Mouse (Mus musculus) kidney, embryonic 16.5 days (tissue): ENCODE results near the gene Slc26a8. TPM values are rescaled to one million over a fixed set of nuclear protein-coding genes. Genes with fewer than 3 reads are reported as not detected.

Experiments
- ATAC-seq: fragments of 200-750 bp; cut with Nextera tagmentation; 2 replicates; pipeline ENCODE4 v1.8.0; 2017; ENCODE audit warnings: moderate TSS enrichment; ENCODE audit not compliant: low FRiP score, low TSS enrichment
- H3K27ac ChIP-seq: fragments of 300-500 bp; sonication (generic); 2 replicates; pipeline ENCODE4 v1.5.1; 2014; ENCODE audit warnings: low read length
- H3K27me3 ChIP-seq: fragments of 300-500 bp; sonication (generic); 2 replicates; pipeline ENCODE4 v1.6.1; 2014; ENCODE audit warnings: low read length, control low read depth, mixed read lengths; ENCODE audit not compliant: insufficient read depth
- H3K36me3 ChIP-seq: fragments of 300-500 bp; sonication (generic); 2 replicates; pipeline ENCODE4 v1.6.1; 2014; ENCODE audit warnings: low read length, control low read depth, mixed read lengths; ENCODE audit not compliant: insufficient read depth
- H3K4me1 ChIP-seq: fragments of 300-500 bp; sonication (generic); 2 replicates; pipeline ENCODE4 v1.6.1; 2014; ENCODE audit warnings: low read length, control low read depth, mixed read lengths; ENCODE audit not compliant: insufficient read depth
- H3K4me2 ChIP-seq: fragments of 300-500 bp; sonication (generic); replicated peaks from 2 replicates; pipeline ENCODE4 v1.6.1; 2014; ENCODE audit warnings: low read depth, low read length
- H3K4me3 ChIP-seq: fragments of 300-500 bp; sonication (generic); 2 replicates; pipeline ENCODE4 v1.5.1; 2014; ENCODE audit warnings: mild to moderate bottlenecking, low read length
- H3K9ac ChIP-seq: fragments of 300-500 bp; sonication (generic); replicated peaks from 2 replicates; pipeline ENCODE4 v1.6.1; 2014; ENCODE audit warnings: low read length
- H3K9me3 ChIP-seq: fragments of 300-500 bp; sonication (generic); 2 replicates; pipeline ENCODE4 v1.6.1; 2016; ENCODE audit warnings: low read length, control low read depth
- WGBS: fragments of 180-500 bp; shearing (Covaris S2); extraction: QIAGEN DNeasy Blood & Tissue Kit; methylation state at CpG from one replicate; pipeline ENCODE4 v1.1.7; 2014; 5-methylcytosine and 5-hydroxymethylcytosine counted together
- polyA plus RNA-seq: library from polyadenylated mRNA; unstranded; fragments of >200 nt; fragmentation: Nextera tagmentation; extraction: Ambion mirVana; gene quantifications from 2 replicates; pipeline ENCODE4 v1.2.1, GENCODE M21; 2015

The Slc26a8 gene
- polyA plus RNA-seq, 1 experiment from 2014 or later: 0.46 TPM

DNA sequence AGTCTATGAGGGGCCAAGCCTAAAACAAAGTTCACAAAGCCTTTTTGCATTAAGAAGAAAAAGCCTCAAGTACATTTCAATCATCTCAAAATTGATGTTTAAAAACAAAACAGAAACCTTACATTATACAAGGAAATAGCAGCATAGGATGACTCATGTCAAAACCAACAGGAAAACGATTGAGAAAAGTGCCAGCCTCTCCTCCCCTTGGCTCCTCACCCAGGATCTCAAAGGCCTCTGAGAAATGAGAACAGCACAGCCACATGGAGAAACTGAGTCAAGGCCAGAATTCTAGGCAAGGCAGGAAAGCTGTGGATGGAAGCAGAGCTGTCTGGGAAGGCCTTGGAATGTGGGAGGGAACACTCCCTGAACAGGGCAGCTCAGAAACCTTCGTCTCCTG lies 101.4 kb downstream of the Slc26a8 start:
- Histone ChIP-seq H3K36me3 (peaks cover 42% of the 10 kb centered on the region), H3K4me1 (peaks cover 3% of the 10 kb centered on the region; the same call in 1 of the 2 replicates), H3K27me3 (no peaks in the 10 kb centered on the region), H3K4me3 (no peak overlapping the region), H3K9ac (no peak overlapping the region), H3K4me2 (no peak overlapping the region), H3K9me3 (no peaks in the 10 kb centered on the region), H3K27ac (peak overlapping the region; percentile 23; the same call in 1 of the 2 replicates)
- 76% methylated on average over 2 of the region's 2 CpGs for WGBS
- no peak for ATAC-seq

Other genes with a start within 250 kb of the Slc26a8 start
- 35.5 and 36.0 TPM in 2 replicates for gene Fkbp5, start 172.7 kb downstream of the Slc26a8 start, polyA plus RNA-seq
- not detected in 2 replicates for gene Armc12, start 159.4 kb downstream of the Slc26a8 start, polyA plus RNA-seq
- gene Clpsl2, start 140.8 kb downstream of the Slc26a8 start, polyA plus RNA-seq: not detected in 2 replicates
- gene Clps, start 129.5 kb downstream of the Slc26a8 start, polyA plus RNA-seq: not detected in 2 replicates
- 0.61 and 0.89 TPM in 2 replicates for gene Lhfpl5, start 114.6 kb downstream of the Slc26a8 start, polyA plus RNA-seq
- gene Srpk1, start 67.5 kb downstream of the Slc26a8 start, polyA plus RNA-seq: 73.7 and 88.3 TPM in 2 replicates
- gene Mapk14, start 1.1 kb upstream of the Slc26a8 start, polyA plus RNA-seq: 42.6 and 44.3 TPM in 2 replicates
- gene AC170998.1, start 35.9 kb upstream of the Slc26a8 start, polyA plus RNA-seq: 1.8 and 4.2 TPM in 2 replicates
- gene Mapk13, start 79.1 kb upstream of the Slc26a8 start, polyA plus RNA-seq: 52.5 and 57.2 TPM in 2 replicates
- 9.9 and 11.0 TPM in 2 replicates for gene Brpf3, start 110.9 kb upstream of the Slc26a8 start, polyA plus RNA-seq
- 0.08 TPM in 1 of 2 replicates, not detected in the other for gene Pnpla1, start 168.2 kb upstream of the Slc26a8 start, polyA plus RNA-seq
- 0.17 and 0.63 TPM in 2 replicates for gene 4930539E08Rik, start 225.1 kb upstream of the Slc26a8 start, polyA plus RNA-seq